9 mouse cellular contexts compared by ENCODE assay signal in the genomic region with DNA sequence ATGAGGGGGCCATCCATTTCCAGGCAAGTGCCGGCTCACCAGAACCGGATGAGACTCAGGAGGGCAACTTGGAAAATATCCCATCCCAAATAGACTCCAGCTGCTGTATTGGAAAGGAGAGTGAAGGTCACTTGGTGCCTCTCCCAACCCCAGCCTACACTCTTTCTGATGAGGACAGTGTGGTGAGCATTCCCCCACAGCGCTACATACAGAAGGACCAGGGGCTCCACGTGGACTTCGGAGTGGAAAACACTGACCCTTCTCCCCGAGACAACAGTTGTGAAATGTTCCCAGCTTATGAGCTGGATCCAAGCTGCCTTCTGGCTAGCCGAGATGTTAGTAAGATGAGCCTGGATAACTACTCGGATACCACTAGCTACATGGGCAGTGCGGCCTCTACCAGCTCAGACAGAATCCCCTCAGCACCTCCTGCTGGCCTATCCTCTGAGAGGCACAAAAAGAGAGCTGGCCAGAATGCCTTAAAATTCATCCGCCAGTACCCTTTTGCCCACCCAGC. TPM values are rescaled to one million over a fixed set of nuclear protein-coding genes. Genes with fewer than 3 reads are reported as not detected.
A peak's percentile ranks its signal among the peaks of the same experiment; 100 is the strongest.
DNase-seq lines count a peak whose midpoint lies in the region; ATAC-seq and TF ChIP-seq lines count a peak whose summit lies in the region.
"Had no signal": no experiment of that assay in that cellular context is flagged by ENCODE, and none has a peak within 500 bp of the region (broad histone marks: within the 10 kb centered on the region; RNA-seq: fewer than 3 reads in every experiment).

No protein-coding gene starts in this region.

- H3K36me3 ChIP-seq in E14TG2a.4 (ENCODE audit: insufficient read depth, low read length), result peaks cover 72% of the 10 kb centered on the region
- peaks cover 14% of the 10 kb centered on the region; the same call in 1 of the 2 replicates for H3K36me3 ChIP-seq in heart, embryonic 16.5 days (ENCODE audit: control insufficient read depth, insufficient read depth)
- H3K36me3 ChIP-seq in liver, postnatal 0 days (replicated peaks; ENCODE audit: insufficient read depth, low read length), result peaks cover 12% of the 10 kb centered on the region

- no peak for ATAC-seq in heart, embryonic 16.5 days (replicated peaks; ENCODE audit: extremely low read depth, insufficient read depth, low FRiP score)
- no peak for ATAC-seq in liver, postnatal 0 days

- peak overlapping the region; percentile 64 for H3K4me2 ChIP-seq in heart, embryonic 16.5 days (ENCODE audit: low read depth, low read length)
- H3K4me2 ChIP-seq in liver, postnatal 0 days (ENCODE audit: low read depth, low read length), result peak overlapping the region; percentile 82

- intact Hi-C loops in gastrocnemius, adult 2 months (cut with DNase I), result loop anchor here (5.0 kb wide), 2 partner anchors 48 to 87 kb away; no protein-coding TSS in a partner anchor
- intact Hi-C loops in gastrocnemius, postnatal 14 days (cut with DNase I; ENCODE audit: low total_unique reads), result loop anchor here (5.0 kb wide), 1 partner anchor 37 kb away; no protein-coding TSS in a partner anchor

- peak; percentile 32 for TF ChIP-seq CTCF in gastrocnemius, adult 2 months (IDR thresholded peaks at IDR 0.05)
- no peak for TF ChIP-seq CTCF in E14TG2a.4 (conservative IDR thresholded peaks at IDR 0.05; ENCODE audit: low read length)
- 0 out of 2 replicates have a peak, but pooled peaks have one; percentile 3 for TF ChIP-seq CTCF in liver, postnatal 0 days (IDR thresholded peaks at IDR 0.05; ENCODE audit: low read depth)

- H3K9me3 ChIP-seq in E14TG2a.4 (ENCODE audit: low read length), result no peaks in the 10 kb centered on the region
- H3K9me3 ChIP-seq in heart, embryonic 16.5 days (replicated peaks; ENCODE audit: control insufficient read depth, low read length), result no peaks in the 10 kb centered on the region
- no peaks in the 10 kb centered on the region for H3K9me3 ChIP-seq in liver, postnatal 0 days (ENCODE audit: low read length)

- DNase-seq in gastrocnemius, adult 2 months, result peak; percentile 58
- no peak for DNase-seq in gastrocnemius, postnatal 14 days
- DNase-seq in liver, postnatal 0 days, result no peak
- no peak for DNase-seq in layer of hippocampus, adult 8-10 months (ENCODE audit: low spot score in 2 of 2)
- DNase-seq in urinary bladder, postnatal 25 days (ENCODE audit: low spot score), result no peak
- no peak for DNase-seq in right cerebral cortex, postnatal 10 days (ENCODE audit: low spot score in 2 of 2)
- DNase-seq: B cell, adult 2 months had no signal

- H3K4me1 ChIP-seq in E14TG2a.4 (replicated peaks; ENCODE audit: low read depth, low read length), result peaks cover 83% of the 10 kb centered on the region
- peaks cover 62% of the 10 kb centered on the region for H3K4me1 ChIP-seq in heart, embryonic 16.5 days (ENCODE audit: control insufficient read depth, insufficient read depth, low read length)
- H3K4me1 ChIP-seq in liver, postnatal 0 days (ENCODE audit: insufficient read depth), result peaks cover 62% of the 10 kb centered on the region

- 84% methylated on average over 10 of the region's 10 CpGs for WGBS in heart, embryonic 16.5 days
- 78% methylated on average over 10 of the region's 10 CpGs for WGBS in liver, postnatal 0 days (ENCODE audit: insufficient replicate concordance)

- no peak for TF ChIP-seq EP300 in liver, postnatal 0 days (IDR thresholded peaks at IDR 0.05; ENCODE audit: low read depth)

- H3K27ac ChIP-seq in gastrocnemius, adult 2 months, result peak overlapping the region; percentile 96
- H3K27ac ChIP-seq in heart, embryonic 16.5 days (ENCODE audit: low read length), result no peak overlapping the region
- no peak overlapping the region for H3K27ac ChIP-seq in liver, postnatal 0 days (ENCODE audit: low read depth)

- peak overlapping the region; percentile 90 for H3K4me3 ChIP-seq in gastrocnemius, adult 2 months
- H3K4me3 ChIP-seq in E14TG2a.4 (replicated peaks; ENCODE audit: low read length), result peak overlapping the region; percentile 98
- H3K4me3 ChIP-seq in heart, embryonic 16.5 days (ENCODE audit: low read length), result peak overlapping the region; percentile 40
- peak overlapping the region; percentile 39 for H3K4me3 ChIP-seq in liver, postnatal 0 days (ENCODE audit: low read depth, low read length)

- H3K27me3 ChIP-seq in E14TG2a.4 (ENCODE audit: insufficient read depth, low read length), result no peaks in the 10 kb centered on the region
- no peaks in the 10 kb centered on the region for H3K27me3 ChIP-seq in heart, embryonic 16.5 days (ENCODE audit: control insufficient read depth, insufficient read depth, low read length)
- no peaks in the 10 kb centered on the region for H3K27me3 ChIP-seq in liver, postnatal 0 days (ENCODE audit: insufficient read depth, low read length)

- H3K9ac ChIP-seq in heart, embryonic 16.5 days (ENCODE audit: low read length), result peak overlapping the region; percentile 60; the same call in 1 of the 2 replicates
- H3K9ac ChIP-seq in liver, postnatal 0 days (replicated peaks), result peak overlapping the region; percentile 57

RNA-seq across cellular contexts. Expression of a gene that starts 2.4 kb away (rescaled TPM):
- 10 to 100 TPM; 19.8 to 20.1 TPM for total RNA-seq in gastrocnemius, adult 2 months (2021)
- 10 to 100 TPM; 11.2 to 16.7 TPM for total RNA-seq in gastrocnemius, postnatal 14 days (2021)
- polyA plus RNA-seq in heart, embryonic 16.5 days (2015; fragmentation: Nextera tagmentation; extraction: Ambion mirVana), result 4.3 and 4.6 TPM in 2 replicates
- 1.9 and 2.0 TPM in 2 replicates for polyA plus RNA-seq in liver, postnatal 0 days (2015; fragmentation: Nextera tagmentation; extraction: Ambion mirVana)
- total RNA-seq in layer of hippocampus, adult 8-10 months (2022), result 10 to 100 TPM; 31.6 to 38.1 (median 35.7) TPM

RNA-seq across cellular contexts. Expression of a gene that starts 2.6 kb away (rescaled TPM):
- total RNA-seq in gastrocnemius, adult 2 months (2021), result 1 to 10 TPM; 4.5 to 4.7 TPM
- 1 to 10 TPM; 3.8 to 4.5 TPM for total RNA-seq in gastrocnemius, postnatal 14 days (2021)
- 9.3 and 9.8 TPM in 2 replicates for polyA plus RNA-seq in heart, embryonic 16.5 days (2015; fragmentation: Nextera tagmentation; extraction: Ambion mirVana)
- polyA plus RNA-seq in liver, postnatal 0 days (2015; fragmentation: Nextera tagmentation; extraction: Ambion mirVana), result 2.5 and 3.2 TPM in 2 replicates
- total RNA-seq in layer of hippocampus, adult 8-10 months (2022), result 1 to 10 TPM; 5.6 to 8.8 (median 6.3) TPM

RNA-seq across cellular contexts. Expression of a gene that starts 31.8 kb away (rescaled TPM):
- 10 to 100 TPM in 1 of 2 experiments, 1 to 10 TPM in 1; 8.3 to 10.0 TPM for total RNA-seq in gastrocnemius, adult 2 months (2021)
- total RNA-seq in gastrocnemius, postnatal 14 days (2021), result 10 to 100 TPM; 19.3 to 21.3 TPM
- 50.9 and 52.7 TPM in 2 replicates for polyA plus RNA-seq in heart, embryonic 16.5 days (2015; fragmentation: Nextera tagmentation; extraction: Ambion mirVana)
- polyA plus RNA-seq in liver, postnatal 0 days (2015; fragmentation: Nextera tagmentation; extraction: Ambion mirVana), result 100 and 103 TPM in 2 replicates
- total RNA-seq in layer of hippocampus, adult 8-10 months (2022), result 10 to 100 TPM in 1 of 4 experiments, 1 to 10 TPM in 3; 4.4 to 11.7 (median 8.5) TPM

RNA-seq across cellular contexts. Expression of a gene that starts 50.7 kb away (rescaled TPM):
- 10 to 100 TPM; 20.8 to 23.0 TPM for total RNA-seq in gastrocnemius, adult 2 months (2021)
- 10 to 100 TPM; 16.9 to 19.9 TPM for total RNA-seq in gastrocnemius, postnatal 14 days (2021)
- polyA plus RNA-seq in heart, embryonic 16.5 days (2015; fragmentation: Nextera tagmentation; extraction: Ambion mirVana), result 29.9 and 33.6 TPM in 2 replicates
- 16.4 TPM in 2 replicates for polyA plus RNA-seq in liver, postnatal 0 days (2015; fragmentation: Nextera tagmentation; extraction: Ambion mirVana)
- 10 to 100 TPM; 26.3 to 27.9 (median 27.4) TPM for total RNA-seq in layer of hippocampus, adult 8-10 months (2022)

RNA-seq across cellular contexts. Expression of a gene that starts 51.5 kb away (rescaled TPM):
- 10 to 100 TPM; 61.9 to 91.0 TPM for total RNA-seq in gastrocnemius, adult 2 months (2021)
- total RNA-seq in gastrocnemius, postnatal 14 days (2021), result 10 to 100 TPM; 82.5 to 88.4 TPM
- 18.9 and 21.1 TPM in 2 replicates for polyA plus RNA-seq in heart, embryonic 16.5 days (2015; fragmentation: Nextera tagmentation; extraction: Ambion mirVana)
- polyA plus RNA-seq in liver, postnatal 0 days (2015; fragmentation: Nextera tagmentation; extraction: Ambion mirVana), result 4.5 and 4.9 TPM in 2 replicates
- 10 to 100 TPM; 20.8 to 22.8 (median 21.8) TPM for total RNA-seq in layer of hippocampus, adult 8-10 months (2022)

Comparison
In these comparisons a context has a peak if more than half of its experiments do, and no peak if none do; other contexts are left out.
1. H3K4me3 ChIP-seq: peak in every context shown above with its lines; median percentile 98 in E14TG2a.4; 90 in gastrocnemius, adult 2 months; 40 in heart, embryonic 16.5 days; 39 in liver, postnatal 0 days.